Mouse (Mus musculus) kidney, embryonic 14.5 days (tissue): ENCODE measurements around the gene Ddah2. TPM values are rescaled to one million over a fixed set of nuclear protein-coding genes. Genes with fewer than 3 reads are reported as not detected.
A peak's percentile ranks its signal among the peaks of the same experiment; 100 is the strongest.

Experiments
- ATAC-seq: fragments of 200-750 bp; cut with Nextera tagmentation; 2 replicates; pipeline ENCODE4 v1.8.0; 2017; ENCODE audit warnings: moderate number of reproducible peaks, mild to moderate bottlenecking, moderate TSS enrichment, moderate library complexity; ENCODE audit not compliant: low FRiP score, low TSS enrichment
- H3K27ac ChIP-seq: fragments of 300-500 bp; sonication (generic); 2 replicates; pipeline ENCODE4 v1.5.1; 2014; ENCODE audit warnings: low read depth, mild to moderate bottlenecking, low read length, moderate library complexity, mixed read lengths
- H3K27me3 ChIP-seq: fragments of 300-500 bp; sonication (generic); 2 replicates; pipeline ENCODE4 v1.6.1; 2014; ENCODE audit warnings: mild to moderate bottlenecking, low read length; ENCODE audit not compliant: control insufficient read depth, insufficient read depth
- H3K36me3 ChIP-seq: fragments of 300-500 bp; sonication (generic); 2 replicates; pipeline ENCODE4 v1.6.1; 2014; ENCODE audit warnings: low read length, mixed read lengths; ENCODE audit not compliant: control insufficient read depth, insufficient read depth
- H3K4me1 ChIP-seq: fragments of 300-500 bp; sonication (generic); 2 replicates; pipeline ENCODE4 v1.6.1; 2014; ENCODE audit warnings: low read length, mixed read lengths; ENCODE audit not compliant: control insufficient read depth, insufficient read depth
- H3K4me2 ChIP-seq: fragments of 300-500 bp; sonication (generic); replicated peaks from 2 replicates; pipeline ENCODE4 v1.6.1; 2014; ENCODE audit warnings: low read depth, mild to moderate bottlenecking, low read length
- H3K4me3 ChIP-seq: fragments of 300-500 bp; sonication (generic); 2 replicates; pipeline ENCODE4 v1.5.1; 2014; ENCODE audit warnings: mild to moderate bottlenecking, low read length
- H3K9ac ChIP-seq: fragments of 300-500 bp; sonication (generic); 2 replicates; pipeline ENCODE4 v1.6.1; 2014; ENCODE audit warnings: low read depth, mild to moderate bottlenecking, low read length, moderate library complexity
- H3K9me3 ChIP-seq: fragments of 300-500 bp; sonication (generic); 2 replicates; pipeline ENCODE4 v1.6.1; 2016; ENCODE audit warnings: low read length; ENCODE audit not compliant: control insufficient read depth
- WGBS: fragments of 180-500 bp; shearing (Covaris S2); extraction: QIAGEN DNeasy Blood & Tissue Kit; methylation state at CpG from one replicate; pipeline ENCODE4 v1.1.7; 2014; 5-methylcytosine and 5-hydroxymethylcytosine counted together
- polyA plus RNA-seq: library from polyadenylated mRNA; unstranded; fragments of >200 nt; fragmentation: Nextera tagmentation; extraction: Ambion mirVana; gene quantifications from 2 replicates; pipeline ENCODE4 v1.2.1, GENCODE M21; 2014

Gene Ddah2
- polyA plus RNA-seq, 1 experiment from 2014 or later = 355 TPM

DNA sequence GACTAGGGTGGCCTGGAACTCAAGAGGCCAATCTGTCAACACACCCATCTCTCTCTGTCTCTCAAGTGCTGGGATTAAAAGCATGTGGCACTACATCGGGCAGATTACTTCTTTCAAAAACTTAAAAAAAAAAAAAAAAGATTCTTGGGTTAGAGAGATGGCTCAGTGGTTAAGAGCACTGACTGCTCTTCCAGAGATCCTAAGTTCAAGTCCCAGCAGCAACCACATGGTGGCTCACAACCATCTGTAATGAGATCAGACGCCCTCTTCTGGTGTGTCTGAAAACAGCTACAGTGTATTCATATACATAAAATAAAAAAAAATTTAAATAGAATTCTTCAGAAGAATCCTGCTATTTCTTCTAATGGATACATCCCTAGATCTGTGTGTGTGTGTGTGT is 29.3 kb downstream of the Ddah2 start:
- H3K27me3 ChIP-seq = no peaks in the 10 kb centered on the region
- no peaks in the 10 kb centered on the region for H3K9me3 ChIP-seq
- no peak overlapping the region for H3K9ac ChIP-seq
- no peak overlapping the region for H3K4me2 ChIP-seq
- no peak overlapping the region for H3K27ac ChIP-seq
- peaks cover 15% of the 10 kb centered on the region for H3K36me3 ChIP-seq
- WGBS = 61% methylated on average over 2 of the region's 2 CpGs
- no peak for ATAC-seq
- H3K4me3 ChIP-seq = no peak overlapping the region
- H3K4me1 ChIP-seq = peaks cover 12% of the 10 kb centered on the region

DNA sequence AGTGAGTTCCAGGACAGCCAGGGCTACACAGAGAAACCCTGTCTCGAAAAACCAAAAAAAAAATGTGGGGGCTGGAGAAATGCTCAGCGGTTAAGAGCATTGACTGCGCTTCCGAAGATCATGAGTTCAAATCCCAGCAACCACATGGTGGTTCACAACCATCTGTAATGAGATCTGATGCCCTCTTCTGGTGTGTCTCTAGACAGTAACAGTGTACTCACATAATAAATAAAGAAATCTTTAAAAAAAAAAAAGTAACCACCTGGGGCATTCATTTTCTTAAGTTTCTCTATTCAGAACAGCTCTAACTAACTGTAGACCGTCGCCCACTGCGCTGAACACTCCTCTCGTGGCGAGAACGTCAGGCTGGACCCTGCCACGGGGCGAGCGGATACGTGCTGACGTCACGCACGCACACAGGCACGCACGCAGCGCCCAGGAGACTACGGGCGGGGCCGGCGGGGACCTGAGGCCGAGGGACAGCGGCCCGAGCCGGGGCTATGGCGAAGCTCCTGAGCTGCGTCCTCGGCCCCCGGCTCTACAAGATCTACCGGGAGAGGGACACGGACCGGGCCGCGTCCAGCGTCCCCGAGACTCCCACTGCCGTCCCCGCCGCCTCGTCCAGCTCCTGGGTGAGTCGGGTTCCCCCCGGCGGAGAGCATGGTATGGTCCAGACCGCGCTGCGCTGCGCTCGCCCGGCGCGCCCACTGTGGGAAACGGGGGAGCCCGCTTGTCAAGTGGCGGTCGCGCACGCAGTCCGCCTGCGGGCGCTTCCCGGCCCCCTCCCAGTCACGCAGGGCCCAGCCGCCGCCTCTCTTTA is 30.2 kb downstream of the Ddah2 start, which contains the start of gene Abhd16a:
Gene Abhd16a, plus strand, starts transcription at position 439 of the 820 bp plus-strand sequence.
- Histone ChIP-seq H3K27ac (peak within 1 kb of the TSS; percentile 95), H3K9ac (peak within 1 kb of the TSS; percentile 86), H3K27me3 (no peaks in the 10 kb centered on the region), H3K4me3 (peak within 1 kb of the TSS; percentile 64), H3K9me3 (no peaks in the 10 kb centered on the region), H3K4me2 (peak within 1 kb of the TSS; percentile 67), H3K4me1 (peaks cover 12% of the 10 kb centered on the region), H3K36me3 (peaks cover 20% of the 10 kb centered on the region)
- ATAC-seq = peak; percentile 98
- 4% methylated on average over 53 of the region's 67 CpGs for WGBS

DNA sequence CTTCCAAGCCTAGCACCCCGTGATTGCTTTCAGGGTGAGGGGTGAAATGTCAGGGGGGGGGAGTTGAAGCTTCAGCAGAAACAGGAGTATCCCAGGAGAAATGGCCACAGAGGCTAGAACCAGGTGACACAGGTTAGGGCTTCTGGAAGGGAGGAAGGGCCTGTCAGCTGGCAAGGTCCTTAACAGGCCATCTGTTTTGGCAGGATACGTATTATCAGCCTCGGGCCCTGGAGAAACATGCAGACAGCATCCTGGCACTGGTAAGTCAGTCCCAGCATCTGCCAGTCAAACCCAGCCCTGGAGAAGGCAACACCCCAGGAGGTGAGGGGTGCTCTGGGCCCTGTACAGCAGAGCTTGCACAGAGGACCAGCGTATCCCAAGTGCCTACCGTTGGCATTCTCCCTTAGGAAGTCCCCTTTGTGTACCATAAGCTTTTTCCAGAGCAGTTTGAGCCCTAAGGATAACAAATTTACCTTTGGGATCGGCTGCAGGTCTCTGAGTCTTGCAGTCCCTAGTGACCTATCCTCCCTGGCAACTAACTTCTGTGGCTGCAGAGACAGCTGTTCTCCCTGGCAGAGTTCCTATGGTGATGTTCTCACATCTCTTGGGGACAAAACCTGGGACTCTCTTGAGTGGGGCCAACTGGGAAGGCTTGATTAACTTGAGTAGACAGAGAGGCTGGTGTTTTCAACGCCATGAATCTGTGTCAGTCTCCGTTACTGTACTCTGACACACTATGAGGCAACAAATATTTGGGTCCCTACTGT is 31.5 kb downstream of the Ddah2 start:
- Histone ChIP-seq H3K4me3 (peak overlapping the region; percentile 64), H3K4me2 (peak overlapping the region; percentile 67), H3K4me1 (peaks cover 12% of the 10 kb centered on the region), H3K27me3 (no peaks in the 10 kb centered on the region), H3K9me3 (no peaks in the 10 kb centered on the region), H3K36me3 (peaks cover 26% of the 10 kb centered on the region), H3K9ac (peak overlapping the region; percentile 86; the same call in 1 of the 2 replicates), H3K27ac (no peak overlapping the region)
- ATAC-seq = no peak
- 67% methylated on average over 8 of the region's 8 CpGs for WGBS

DNA sequence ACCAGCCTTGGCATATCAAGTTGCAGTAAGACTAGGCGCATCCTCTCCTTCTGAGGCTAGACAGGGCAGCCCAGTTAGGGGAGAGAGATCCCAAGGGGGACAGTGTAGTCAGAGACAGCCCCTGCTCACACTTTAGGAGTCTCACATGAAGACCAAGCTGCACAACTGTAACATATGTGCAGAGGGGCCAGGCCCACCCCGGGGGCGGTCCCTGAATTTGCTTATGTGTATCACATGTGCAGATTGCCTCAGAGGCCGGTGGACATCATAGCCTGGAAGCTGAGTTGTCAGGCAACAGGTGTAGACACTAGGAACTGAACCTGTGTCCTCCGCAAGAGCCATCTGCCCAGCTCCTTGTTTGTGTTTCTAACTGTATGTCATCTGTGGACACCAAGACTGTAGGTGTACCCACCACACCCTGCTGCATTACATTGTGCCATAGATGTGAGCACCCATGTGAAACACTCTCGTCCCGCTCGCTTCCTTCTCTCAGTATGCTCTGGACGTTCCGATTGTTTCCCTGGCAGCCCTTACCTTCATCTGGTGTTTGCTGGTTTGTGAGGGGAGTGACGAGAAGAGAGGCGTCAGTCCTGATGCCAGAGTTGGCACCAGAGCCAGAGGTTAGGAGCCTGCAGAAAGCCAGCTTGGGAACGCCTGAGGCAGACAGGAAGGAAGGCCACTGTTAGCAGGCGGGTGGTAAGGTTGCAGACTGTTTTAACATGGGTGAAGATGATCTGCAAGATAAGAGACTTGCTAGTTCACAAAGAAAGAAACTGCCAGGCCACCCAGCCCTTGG is 33.8 kb downstream of the Ddah2 start:
- no peaks in the 10 kb centered on the region for H3K9me3 ChIP-seq
- ATAC-seq = no peak
- no peak overlapping the region for H3K4me2 ChIP-seq
- H3K36me3 ChIP-seq = peaks cover 44% of the 10 kb centered on the region
- H3K27ac ChIP-seq = no peak overlapping the region
- no peak overlapping the region for H3K4me3 ChIP-seq
- H3K9ac ChIP-seq = no peak overlapping the region
- peaks cover 15% of the 10 kb centered on the region for H3K4me1 ChIP-seq
- H3K27me3 ChIP-seq = no peaks in the 10 kb centered on the region
- 83% methylated on average over 14 of the region's 14 CpGs for whole genome bisulfite sequencing

DNA sequence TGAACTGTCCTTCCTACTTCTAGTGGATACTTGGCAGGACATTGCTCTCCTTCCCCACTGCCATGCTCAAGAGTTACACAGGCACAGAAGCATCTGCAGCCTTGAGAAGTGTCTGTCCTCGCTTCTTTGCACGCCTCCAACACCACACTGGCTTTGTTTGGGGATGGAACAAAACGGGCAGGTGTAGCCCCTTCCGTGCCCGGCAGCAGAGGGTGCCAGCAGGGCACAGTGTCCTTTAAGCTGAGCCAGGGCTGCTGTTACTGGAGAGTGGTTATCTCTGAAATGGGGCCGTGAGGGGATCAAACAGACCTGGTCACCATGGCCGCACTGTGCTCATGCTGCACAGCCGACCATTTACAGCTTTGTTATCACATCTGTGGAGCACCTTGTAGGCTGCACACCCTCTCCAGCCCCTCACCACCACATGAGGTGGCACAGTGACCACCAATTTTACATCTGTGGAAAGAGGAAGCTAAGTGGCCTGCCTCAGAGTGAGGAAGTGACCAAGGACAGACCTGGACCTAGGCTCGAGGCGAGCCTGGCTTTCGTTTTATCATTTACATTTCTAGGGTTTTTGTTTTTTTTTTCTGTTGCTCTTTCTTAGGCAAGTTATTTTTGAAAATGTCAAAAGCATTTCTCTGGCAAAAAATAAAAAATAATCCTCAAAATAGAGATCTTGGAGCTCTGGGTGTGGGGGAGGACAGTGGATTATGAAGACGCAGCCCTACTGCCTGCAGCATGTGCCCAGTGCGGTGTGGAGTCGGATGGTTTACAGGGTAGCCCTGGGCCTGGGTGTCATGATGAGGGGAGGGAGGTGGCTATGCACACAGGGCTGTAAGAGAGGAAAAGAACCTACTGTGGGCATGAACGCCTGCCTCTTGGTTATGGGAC is 35.9 kb downstream of the Ddah2 start:
- H3K9me3 ChIP-seq = no peaks in the 10 kb centered on the region
- no peak overlapping the region for H3K27ac ChIP-seq
- no peak overlapping the region for H3K9ac ChIP-seq
- ATAC-seq = no peak
- no peaks in the 10 kb centered on the region for H3K27me3 ChIP-seq
- H3K4me1 ChIP-seq = peaks cover 14% of the 10 kb centered on the region
- peaks cover 63% of the 10 kb centered on the region for H3K36me3 ChIP-seq
- H3K4me3 ChIP-seq = no peak overlapping the region
- no peak overlapping the region for H3K4me2 ChIP-seq
- 92% methylated on average over 15 of the region's 15 CpGs for WGBS

DNA sequence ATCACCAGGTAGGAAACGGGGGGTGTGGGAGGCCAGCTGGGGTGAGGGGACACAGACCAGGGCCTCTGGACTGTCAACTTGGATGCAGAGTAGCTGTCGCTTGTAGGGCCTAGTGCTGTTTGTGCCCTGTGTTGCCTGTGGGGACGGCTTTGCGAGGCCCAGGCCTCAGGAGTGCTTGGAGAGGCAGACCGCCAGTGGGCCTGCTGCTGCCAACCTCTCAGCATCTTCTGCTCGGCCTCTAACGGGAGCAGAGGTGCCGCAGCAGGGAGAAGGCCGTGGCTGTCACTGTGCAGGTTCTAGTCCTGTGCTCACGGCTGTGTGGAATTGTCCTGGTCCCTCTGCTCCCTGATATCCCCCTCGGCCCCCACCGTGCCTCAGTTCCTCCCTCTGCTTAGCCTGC is 37.8 kb downstream of the Ddah2 start:
- H3K4me3 ChIP-seq = no peak overlapping the region
- peaks cover 77% of the 10 kb centered on the region for H3K36me3 ChIP-seq
- no peak overlapping the region for H3K4me2 ChIP-seq
- no peaks in the 10 kb centered on the region for H3K9me3 ChIP-seq
- no peak for ATAC-seq
- H3K9ac ChIP-seq = no peak overlapping the region
- no peak overlapping the region for H3K27ac ChIP-seq
- no peaks in the 10 kb centered on the region for H3K27me3 ChIP-seq
- H3K4me1 ChIP-seq = 0 out of 2 replicates have a peak, but pooled peaks cover 5% of the 10 kb centered on the region
- WGBS = 76% methylated on average over 12 of the region's 12 CpGs

DNA sequence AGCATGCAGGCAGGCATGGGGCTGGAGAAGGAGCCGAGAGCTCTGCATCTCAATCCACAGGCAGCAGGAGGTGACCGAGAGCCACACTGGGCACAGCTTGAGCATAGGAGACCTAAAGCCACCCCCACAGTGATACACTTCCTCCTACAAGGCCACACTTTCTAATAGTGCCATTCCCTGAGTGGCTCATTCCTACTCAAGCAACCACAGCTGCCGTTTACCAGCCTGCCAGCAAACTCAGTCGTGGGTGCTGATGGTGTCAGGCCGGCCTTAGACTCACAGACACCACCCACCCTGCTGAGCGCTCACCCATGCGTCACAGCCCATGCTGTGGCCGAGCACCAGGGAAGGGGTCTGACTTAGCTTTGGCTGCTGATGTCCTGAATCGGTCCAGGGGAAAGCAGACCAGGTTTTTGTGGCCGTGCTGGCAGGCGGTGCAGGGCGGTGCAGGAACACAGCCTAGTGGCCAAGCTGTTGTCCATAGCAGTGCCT is 38.4 kb downstream of the Ddah2 start:
- no peak overlapping the region for H3K27ac ChIP-seq
- 79% methylated on average over 12 of the region's 12 CpGs for WGBS
- ATAC-seq = no peak
- no peak overlapping the region for H3K9ac ChIP-seq
- H3K4me1 ChIP-seq = 0 out of 2 replicates have a peak, but pooled peaks cover 5% of the 10 kb centered on the region
- H3K4me2 ChIP-seq = no peak overlapping the region
- H3K9me3 ChIP-seq = no peaks in the 10 kb centered on the region
- no peak overlapping the region for H3K4me3 ChIP-seq
- peaks cover 81% of the 10 kb centered on the region for H3K36me3 ChIP-seq
- no peaks in the 10 kb centered on the region for H3K27me3 ChIP-seq
